Mouse (Mus musculus): Measurements from ENCODE around the gene Pmepa1.

- TF ChIP-seq GATA1 (IDR thresholded peaks at IDR 0.05; ENCODE audit: borderline replicate concordance, low read length) (no peak), CTCF (IDR thresholded peaks at IDR 0.05; ENCODE audit: low read depth, low read length) (no peak), TAL1 (conservative IDR thresholded peaks at IDR 0.05; ENCODE audit: low read depth, low read length) (no peak)
These were observed 10.7 kb downstream of the Pmepa1 start for GRCm38 (mm10) chr2:173265468-173266265.
